Mouse (Mus musculus): Measurements from ENCODE around the gene Msi1.

Msi1 gene

GRCm38 (mm10) chr5:115469791-115470190 lies 40.4 kb downstream of the Msi1 start:
- DNase-seq (ENCODE audit: extremely low spot score), result no peak

- DNase-seq (ENCODE audit: extremely low spot score), result peak; percentile 66
These were observed 41.5 kb downstream of the Msi1 start for GRCm38 (mm10) chr5:115470766-115471531.

GRCm38 (mm10) chr5:115473191-115473590 lies 43.8 kb downstream of the Msi1 start:
- no peak for DNase-seq (ENCODE audit: extremely low spot score)

- DNase-seq (ENCODE audit: extremely low spot score), result no peak
These were observed 44.9 kb downstream of the Msi1 start for GRCm38 (mm10) chr5:115474174-115474828.

- DNase-seq (ENCODE audit: extremely low spot score), result peak; percentile 70
These were observed 46.1 kb downstream of the Msi1 start for GRCm38 (mm10) chr5:115475337-115476106.

- no peak for DNase-seq (ENCODE audit: extremely low spot score)
These were observed 46.8 kb downstream of the Msi1 start for GRCm38 (mm10) chr5:115476107-115476727.

- no peak for DNase-seq (ENCODE audit: extremely low spot score)
These were observed 50.2 kb downstream of the Msi1 start for GRCm38 (mm10) chr5:115479561-115479960.

- no peak for DNase-seq (ENCODE audit: extremely low spot score)
These were observed 50.7 kb downstream of the Msi1 start for GRCm38 (mm10) chr5:115480101-115480500.

GRCm38 (mm10) chr5:115482390-115483265 lies 53.2 kb downstream of the Msi1 start:
- DNase-seq (ENCODE audit: extremely low spot score), result peak; percentile 29

- no peak for DNase-seq (ENCODE audit: extremely low spot score)
These were observed 54.0 kb downstream of the Msi1 start for GRCm38 (mm10) chr5:115483385-115483784.

- peak; percentile 87 for DNase-seq (ENCODE audit: extremely low spot score)
These were observed 54.8 kb downstream of the Msi1 start, which contains the start of gene Sirt4 for GRCm38 (mm10) chr5:115483947-115484920. Gene Sirt4 (minus strand): TSS chr5:115484725.

GRCm38 (mm10) chr5:115484996-115485395 lies 55.6 kb downstream of the Msi1 start:
- DNase-seq (ENCODE audit: extremely low spot score), result no peak

GRCm38 (mm10) chr5:115485489-115486205 lies 56.2 kb downstream of the Msi1 start:
- no peak for DNase-seq (ENCODE audit: extremely low spot score)

- DNase-seq (ENCODE audit: extremely low spot score), result no peak
These were observed 57.3 kb downstream of the Msi1 start for GRCm38 (mm10) chr5:115486726-115487125.

- DNase-seq (ENCODE audit: extremely low spot score), result no peak
These were observed 58.0 kb downstream of the Msi1 start for GRCm38 (mm10) chr5:115487353-115487752.

- no peak for DNase-seq (ENCODE audit: extremely low spot score)
These were observed 58.7 kb downstream of the Msi1 start for GRCm38 (mm10) chr5:115487942-115488580.

GRCm38 (mm10) chr5:115488841-115489698 lies 59.7 kb downstream of the Msi1 start:
- DNase-seq (ENCODE audit: extremely low spot score), result peak; percentile 91
